Mouse (Mus musculus) hindbrain, postnatal 0 days (tissue): Measurements from ENCODE around the gene Lrrc30. TPM values are rescaled to one million over a fixed set of nuclear protein-coding genes. Genes with fewer than 3 reads are reported as not detected.

Source experiments
- ATAC-seq: fragments of 200-750 bp; cut with Nextera tagmentation; 2 replicates; pipeline ENCODE4 v1.8.0; 2017; ENCODE audit warnings: mild to moderate bottlenecking, moderate TSS enrichment, moderate library complexity
- DNase-seq: peaks from one replicate; pipeline ENCODE4 v3.0.0-alpha.2; 2015; ENCODE audit warnings: low spot score
- H3K27ac ChIP-seq: fragments of 300-500 bp; sonication (generic); 2 replicates; pipeline ENCODE4 v1.5.1; 2014; ENCODE audit warnings: mild to moderate bottlenecking
- H3K27me3 ChIP-seq: fragments of 300-500 bp; sonication (generic); 2 replicates; pipeline ENCODE4 v1.6.1; 2014; ENCODE audit warnings: low read length, mixed read lengths; ENCODE audit not compliant: insufficient read depth
- H3K36me3 ChIP-seq: fragments of 300-500 bp; sonication (generic); 2 replicates; pipeline ENCODE4 v1.6.1; 2014; ENCODE audit warnings: low read length, mixed read lengths; ENCODE audit not compliant: insufficient read depth
- H3K4me1 ChIP-seq: fragments of 300-500 bp; sonication (generic); 2 replicates; pipeline ENCODE4 v1.6.1; 2014; ENCODE audit warnings: antibody characterized with exemption, low read length, mixed read lengths; ENCODE audit not compliant: insufficient read depth
- H3K4me2 ChIP-seq: fragments of 300-500 bp; sonication (generic); 2 replicates; pipeline ENCODE4 v1.6.1; 2014; ENCODE audit warnings: low read depth, mild to moderate bottlenecking, low read length, moderate library complexity, mixed read lengths
- H3K4me3 ChIP-seq: fragments of 300-500 bp; sonication (generic); 2 replicates; pipeline ENCODE4 v1.5.1; 2014; ENCODE audit warnings: low read length
- H3K9ac ChIP-seq: fragments of 300-500 bp; sonication (generic); replicated peaks from 2 replicates; pipeline ENCODE4 v1.6.1; 2014; ENCODE audit warnings: mild to moderate bottlenecking, low read length, moderate library complexity, mixed read lengths
- H3K9me3 ChIP-seq: fragments of 300-500 bp; sonication (generic); 2 replicates; pipeline ENCODE4 v1.6.1; 2016; ENCODE audit warnings: low read length, mixed read lengths
- CTCF ChIP-seq: IDR thresholded peaks from 2 replicates; pipeline ENCODE4 v1.5.1; 2016; ENCODE audit warnings: antibody characterized with exemption, control low read depth, low read depth
- WGBS: fragments of 180-500 bp; shearing (Covaris S2); extraction: QIAGEN DNeasy Blood & Tissue Kit; methylation state at CpG from one replicate; pipeline ENCODE4 v1.1.7; 2014; 5-methylcytosine and 5-hydroxymethylcytosine counted together
- polyA plus RNA-seq: library from polyadenylated mRNA; unstranded; fragments of >200 nt; fragmentation: Nextera tagmentation; extraction: Ambion mirVana; gene quantifications from 2 replicates; pipeline ENCODE4 v1.2.1, GENCODE M21; 2015
- total RNA-seq: library from RNA; depleted of rRNA; stranded (reverse); fragments of >200 nt; gene quantifications from 2 replicates; pipeline ENCODE4 v1.2.3, GENCODE M21; 2014

The Lrrc30 gene
- total and polyA plus RNA-seq, 2 experiments from 2014 or later, result not detected

DNA sequence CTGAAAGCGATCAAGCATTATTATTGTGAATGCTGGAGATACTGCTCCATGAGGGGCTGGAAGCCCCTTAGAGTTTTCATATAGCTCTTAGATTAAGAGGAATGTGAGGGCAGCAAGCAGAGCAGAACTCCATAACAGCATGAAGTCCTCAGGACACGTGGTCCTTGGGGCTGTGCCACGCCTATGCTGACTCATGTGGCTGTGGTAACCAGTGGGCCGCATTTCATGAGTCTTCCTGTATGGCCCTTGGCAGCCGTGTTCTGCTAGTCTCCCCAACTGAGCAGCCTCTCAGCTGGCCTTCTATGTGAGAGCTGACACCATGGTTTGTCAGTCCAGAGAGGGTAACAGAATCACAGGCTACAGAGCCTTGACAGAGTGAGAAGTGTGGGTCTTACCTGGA, 7.1 kb downstream of the Lrrc30 start:
- no peak for ATAC-seq
- DNase-seq, result no peak
- Histone ChIP-seq H3K4me2 (no peak overlapping the region), H3K9ac (no peak overlapping the region), H3K4me1 (no peaks in the 10 kb centered on the region), H3K27ac (no peak overlapping the region), H3K27me3 (no peaks in the 10 kb centered on the region), H3K36me3 (no peaks in the 10 kb centered on the region), H3K9me3 (no peaks in the 10 kb centered on the region), H3K4me3 (no peak overlapping the region)
- WGBS, result 75% methylated on average over 5 of the region's 5 CpGs
- TF ChIP-seq CTCF, result no peak

DNA sequence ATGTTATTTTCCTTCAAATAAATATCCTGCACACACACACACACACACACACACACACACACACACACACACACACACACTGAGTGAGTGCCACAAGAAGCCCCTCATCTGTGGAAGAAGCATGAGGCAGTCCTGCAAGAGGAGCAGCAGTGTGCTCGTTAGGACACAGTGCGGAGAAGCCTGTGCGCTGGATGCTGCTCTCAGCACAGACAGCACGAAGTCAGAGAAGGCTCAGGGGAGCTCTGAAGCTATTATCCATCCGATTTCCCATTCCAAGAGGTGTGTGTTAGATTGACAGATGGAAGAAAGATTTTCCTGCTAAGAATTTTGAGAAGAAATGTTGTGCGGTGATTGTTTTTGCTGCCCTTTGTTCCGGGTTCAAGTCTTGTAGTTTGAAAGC, 13.5 kb downstream of the Lrrc30 start:
- H3K27ac ChIP-seq, result no peak overlapping the region
- H3K4me3 ChIP-seq, result no peak overlapping the region
- no peak for TF ChIP-seq CTCF
- no peak overlapping the region for H3K9ac ChIP-seq
- no peaks in the 10 kb centered on the region for H3K27me3 ChIP-seq
- no peak overlapping the region for H3K4me2 ChIP-seq
- 57% methylated on average over 7 of the region's 7 CpGs for WGBS
- ATAC-seq (no peak), DNase-seq (no peak)
- H3K4me1 ChIP-seq, result no peaks in the 10 kb centered on the region
- H3K36me3 ChIP-seq, result no peaks in the 10 kb centered on the region
- no peaks in the 10 kb centered on the region for H3K9me3 ChIP-seq

GRCm38 (mm10) chr17:67614381-67614780, 18.1 kb downstream of the Lrrc30 start:
- no peaks in the 10 kb centered on the region for H3K9me3 ChIP-seq
- H3K27me3 ChIP-seq, result no peaks in the 10 kb centered on the region
- 73% methylated on average over 5 of the region's 5 CpGs for WGBS

GRCm38 (mm10) chr17:67612576-67612975, 19.9 kb downstream of the Lrrc30 start:
- Histone ChIP-seq H3K4me1 (no peaks in the 10 kb centered on the region), H3K4me3 (no peak overlapping the region), H3K9ac (no peak overlapping the region), H3K27ac (no peak overlapping the region), H3K36me3 (no peaks in the 10 kb centered on the region), H3K4me2 (no peak overlapping the region), H3K27me3 (no peaks in the 10 kb centered on the region), H3K9me3 (no peaks in the 10 kb centered on the region)
- no peak for DNase-seq
- 79% methylated on average over 1 of the region's 1 CpGs for WGBS
- no peak for ATAC-seq
- TF ChIP-seq CTCF, result no peak

More at GRCm38 (mm10) chr17:67614381-67614780, 18.1 kb downstream of the Lrrc30 start:
- Histone ChIP-seq H3K9ac (no peak overlapping the region), H3K4me3 (no peak overlapping the region), H3K36me3 (no peaks in the 10 kb centered on the region), H3K4me1 (no peaks in the 10 kb centered on the region), H3K27ac (no peak overlapping the region), H3K4me2 (no peak overlapping the region)
- ATAC-seq (no peak), DNase-seq (no peak)
- TF ChIP-seq CTCF, result no peak

- H3K36me3 ChIP-seq, result no peaks in the 10 kb centered on the region
- 91% methylated on average over 3 of the region's 3 CpGs for WGBS
- no peak for ATAC-seq
These were observed 20.4 kb downstream of the Lrrc30 start for GRCm38 (mm10) chr17:67612151-67612550.

DNA sequence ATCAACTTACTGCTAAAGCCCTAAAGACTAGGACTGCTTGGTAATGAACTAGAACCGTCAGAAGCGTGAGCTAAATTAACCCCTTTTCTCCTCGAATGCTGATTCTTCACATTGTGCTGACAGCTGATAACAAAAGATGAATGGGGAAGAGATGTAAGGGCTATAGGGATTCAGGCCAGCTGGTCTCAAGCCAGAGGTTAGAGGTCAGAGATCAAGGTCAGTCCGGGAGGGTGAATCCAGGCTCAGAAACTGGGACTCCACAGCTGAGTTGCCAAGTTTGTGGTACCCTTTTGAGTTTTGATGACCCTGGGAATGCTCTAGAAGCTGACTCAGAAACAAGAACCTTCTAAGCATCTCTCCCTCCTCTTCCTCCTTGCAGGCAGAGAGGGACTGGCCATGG, 28.1 kb downstream of the Lrrc30 start:
- H3K4me2 ChIP-seq, result no peak overlapping the region
- no peaks in the 10 kb centered on the region for H3K4me1 ChIP-seq
- no peak overlapping the region for H3K9ac ChIP-seq
- no peak for TF ChIP-seq CTCF
- DNase-seq (no peak), ATAC-seq (no peak)
- no peaks in the 10 kb centered on the region for H3K27me3 ChIP-seq
- no peaks in the 10 kb centered on the region for H3K36me3 ChIP-seq
- H3K4me3 ChIP-seq, result no peak overlapping the region
- no peak overlapping the region for H3K27ac ChIP-seq
- no peaks in the 10 kb centered on the region for H3K9me3 ChIP-seq
- WGBS, result 34% methylated on average over 4 of the region's 4 CpGs

More at GRCm38 (mm10) chr17:67612151-67612550, 20.4 kb downstream of the Lrrc30 start:
- Histone ChIP-seq H3K9me3 (no peaks in the 10 kb centered on the region), H3K9ac (no peak overlapping the region), H3K4me2 (no peak overlapping the region), H3K27me3 (no peaks in the 10 kb centered on the region), H3K4me1 (no peaks in the 10 kb centered on the region), H3K4me3 (no peak overlapping the region), H3K27ac (no peak overlapping the region)
- DNase-seq, result no peak
- TF ChIP-seq CTCF, result no peak

GRCm38 (mm10) chr17:67602556-67602955, 30.0 kb downstream of the Lrrc30 start:
- no peak overlapping the region for H3K4me3 ChIP-seq
- ATAC-seq (no peak), DNase-seq (peak; percentile 23)
- no peaks in the 10 kb centered on the region for H3K9me3 ChIP-seq
- no peaks in the 10 kb centered on the region for H3K27me3 ChIP-seq
- 56% methylated on average over 4 of the region's 4 CpGs for WGBS
- no peak overlapping the region for H3K27ac ChIP-seq
- H3K9ac ChIP-seq, result no peak overlapping the region
- no peak for TF ChIP-seq CTCF
- no peak overlapping the region for H3K4me2 ChIP-seq
- no peaks in the 10 kb centered on the region for H3K36me3 ChIP-seq
- H3K4me1 ChIP-seq, result no peaks in the 10 kb centered on the region
